Mouse (Mus musculus) frontal cortex, adult 2 months (tissue): ENCODE measurements at regions not wholly inside any gene's neighbourhood (a gene's known extent, or its start where the extent isn't known, plus 50 kb on each side); places are given as distances from the start of the nearest gene placed in this dataset.
"Not testable (repeated sequence)": the region's sequence is repeated elsewhere in the genome, so short reads cannot be mapped to it uniquely, and the experiment has no call there.

Source experiments
- DNase-seq, 2 experiments: peaks; one replicate each; pipeline ENCODE4 v3.0.0; 2022; ENCODE audit warnings: low spot score in 1 of 2; ENCODE audit errors: extremely low spot score in 1 of 2

- DNase-seq, result no peak
These were observed 624.8 kb upstream of the BB014433 start for GRCm38 (mm10) chr8:15670722-15671121.

- no peak for DNase-seq
These were observed 624.4 kb upstream of the BB014433 start for GRCm38 (mm10) chr8:15670298-15670697.

GRCm38 (mm10) chr8:15669515-15669914, 623.6 kb upstream of the BB014433 start:
- DNase-seq, result no peak

GRCm38 (mm10) chr8:15660602-15661001, 614.7 kb upstream of the BB014433 start:
- DNase-seq, result no peak

GRCm38 (mm10) chr8:15634769-15635366, 589.0 kb upstream of the BB014433 start:
- no peak for DNase-seq

- DNase-seq, result peak in 1 of 2 experiments; percentile 27
These were observed 582.7 kb upstream of the BB014433 start for GRCm38 (mm10) chr8:15628584-15628983.

- DNase-seq, result not testable (repeated sequence)
These were observed 577.9 kb upstream of the BB014433 start for GRCm38 (mm10) chr8:15623602-15624392.

GRCm38 (mm10) chr8:15610217-15610616, 564.3 kb upstream of the BB014433 start:
- no peak for DNase-seq

GRCm38 (mm10) chr8:15607598-15608215, 561.8 kb upstream of the BB014433 start:
- no peak for DNase-seq

GRCm38 (mm10) chr8:15601531-15601930, 555.7 kb upstream of the BB014433 start:
- DNase-seq, result peak in 1 of 2 experiments; percentile 73

- DNase-seq, result peak in 1 of 2 experiments; percentile 26
These were observed 547.2 kb upstream of the BB014433 start for GRCm38 (mm10) chr8:15593106-15593505.

- no peak for DNase-seq
These were observed 537.9 kb upstream of the BB014433 start for GRCm38 (mm10) chr8:15583782-15584181.

- DNase-seq, result peak; percentile 81 to 83
These were observed 524.2 kb upstream of the BB014433 start for GRCm38 (mm10) chr8:15570091-15570490.

GRCm38 (mm10) chr8:15567742-15568141, 521.9 kb upstream of the BB014433 start:
- no peak for DNase-seq

GRCm38 (mm10) chr8:15562310-15563296, 516.7 kb upstream of the BB014433 start:
- DNase-seq, result peak; percentile 29 to 67

GRCm38 (mm10) chr8:15532027-15532426, 486.1 kb upstream of the BB014433 start:
- no peak for DNase-seq

- no peak for DNase-seq
These were observed 479.6 kb upstream of the BB014433 start for GRCm38 (mm10) chr8:15525461-15525860.

- peak; percentile 39 to 42 for DNase-seq
These were observed 474.0 kb upstream of the BB014433 start for GRCm38 (mm10) chr8:15519896-15520295.

GRCm38 (mm10) chr8:15500973-15501372, 455.1 kb upstream of the BB014433 start:
- peak; percentile 38 to 61 for DNase-seq

- DNase-seq, result peak in 1 of 2 experiments; percentile 70
These were observed 451.7 kb upstream of the BB014433 start for GRCm38 (mm10) chr8:15497566-15497965.
